Mouse (Mus musculus) forebrain, embryonic 14.5 days (tissue): ENCODE measurements around the gene Sdc3. TPM values are rescaled to one million over a fixed set of nuclear protein-coding genes. Genes with fewer than 3 reads are reported as not detected.

Experiments used
- ATAC-seq: fragments of 200-750 bp; cut with Nextera tagmentation; 2 replicates; pipeline ENCODE4 v1.8.0; 2017; ENCODE audit warnings: mild to moderate bottlenecking, moderate library complexity
- DNase-seq: peaks from one replicate; pipeline ENCODE4 v3.0.0-alpha.2; 2015; ENCODE audit warnings: low spot score
- H3K27ac ChIP-seq: fragments of 300-500 bp; sonication (generic); 2 replicates; pipeline ENCODE4 v1.5.1; 2014; ENCODE audit warnings: low read depth, mild to moderate bottlenecking, control low read depth, low read length, moderate library complexity
- H3K27me3 ChIP-seq: fragments of 300-500 bp; sonication (generic); replicated peaks from 2 replicates; pipeline ENCODE4 v1.6.1; 2014; ENCODE audit warnings: low read length, control low read depth, mixed read lengths; ENCODE audit not compliant: control insufficient read depth, insufficient read depth
- H3K36me3 ChIP-seq: fragments of 300-500 bp; sonication (generic); 2 replicates; pipeline ENCODE4 v1.6.1; 2014; ENCODE audit warnings: low read length, control low read depth; ENCODE audit not compliant: control insufficient read depth, insufficient read depth
- H3K4me1 ChIP-seq: fragments of 300-500 bp; sonication (generic); 2 replicates; pipeline ENCODE4 v1.6.1; 2014; ENCODE audit warnings: antibody characterized with exemption, low read length, control low read depth; ENCODE audit not compliant: control insufficient read depth, insufficient read depth
- H3K4me2 ChIP-seq: fragments of 300-500 bp; sonication (generic); 2 replicates; pipeline ENCODE4 v1.6.1; 2014; ENCODE audit warnings: mild to moderate bottlenecking, control low read depth, low read length
- H3K4me3 ChIP-seq: fragments of 300-500 bp; sonication (generic); 2 replicates; pipeline ENCODE4 v1.5.1; 2014; ENCODE audit warnings: low read depth, low read length, control low read depth
- H3K9ac ChIP-seq: fragments of 300-500 bp; sonication (generic); 2 replicates; pipeline ENCODE4 v1.6.1; 2014; ENCODE audit warnings: mild to moderate bottlenecking, low read length, control low read depth, moderate library complexity
- H3K9me3 ChIP-seq: fragments of 300-500 bp; sonication (generic); replicated peaks from 2 replicates; pipeline ENCODE4 v1.6.1; 2016; ENCODE audit warnings: low read length, control low read depth, mixed read lengths; ENCODE audit not compliant: control insufficient read depth
- WGBS: fragments of 180-500 bp; shearing (Covaris S2); extraction: QIAGEN DNeasy Blood & Tissue Kit; methylation state at CpG from one replicate; pipeline ENCODE4 v1.1.7; 2014; 5-methylcytosine and 5-hydroxymethylcytosine counted together
- polyA plus RNA-seq: library from polyadenylated mRNA; unstranded; fragments of >200 nt; fragmentation: Nextera tagmentation; extraction: Ambion mirVana; gene quantifications from 2 replicates; pipeline ENCODE4 v1.2.1, GENCODE M21; 2014

The Sdc3 gene
- polyA plus RNA-seq, 1 experiment from 2014 or later, result 47.6 TPM

DNA sequence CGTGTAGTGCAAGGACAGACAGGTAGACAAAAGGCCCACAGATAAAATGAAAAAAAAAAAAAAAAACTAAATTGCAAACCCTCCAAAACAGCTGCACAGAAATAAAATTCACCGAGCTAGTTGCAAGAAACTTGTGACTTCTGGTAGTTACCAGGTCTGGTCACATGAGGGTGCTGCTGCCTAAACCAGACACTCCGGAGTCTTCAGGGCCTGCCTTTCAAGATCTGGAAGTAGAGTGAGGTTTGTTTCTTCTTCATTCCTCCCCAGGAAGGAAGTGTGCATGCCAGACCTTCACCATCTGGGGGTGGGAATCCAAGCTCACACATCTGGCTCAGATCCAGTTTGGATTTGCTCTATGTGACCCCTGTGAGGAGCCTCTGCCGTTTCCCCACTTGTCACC, 7.6 kb upstream of the Sdc3 start:
- peaks cover 22% of the 10 kb centered on the region for H3K36me3 ChIP-seq
- WGBS, result 33% methylated on average over 4 of the region's 4 CpGs
- ATAC-seq, result peak; percentile 62; the same call in 1 of the 2 replicates
- no peak overlapping the region for H3K9ac ChIP-seq
- H3K27me3 ChIP-seq, result no peaks in the 10 kb centered on the region
- no peak overlapping the region for H3K27ac ChIP-seq
- no peaks in the 10 kb centered on the region for H3K9me3 ChIP-seq
- DNase-seq, result peak; percentile 78
- no peak overlapping the region for H3K4me2 ChIP-seq
- no peak overlapping the region for H3K4me3 ChIP-seq
- H3K4me1 ChIP-seq, result no peaks in the 10 kb centered on the region

DNA sequence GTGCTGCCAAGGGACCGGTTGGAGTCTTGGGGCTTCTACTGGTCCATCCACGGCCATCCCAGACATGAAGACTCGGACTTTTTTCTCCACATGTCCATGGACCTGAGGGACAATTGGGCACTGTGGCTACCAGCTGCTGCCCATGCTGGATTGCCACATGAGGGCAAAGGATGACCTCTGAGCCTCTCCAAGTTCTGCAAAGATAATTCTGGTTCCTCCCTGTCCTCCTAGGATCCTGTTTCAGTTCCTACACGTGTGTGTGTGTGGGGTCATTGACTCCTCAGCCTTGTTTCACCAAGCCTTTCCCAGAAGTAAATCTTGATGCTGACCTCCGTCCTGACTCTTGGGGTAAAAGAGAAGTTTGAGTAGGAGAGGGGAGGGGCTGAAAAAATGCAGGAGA, 4.8 kb upstream of the Sdc3 start:
- no peak overlapping the region for H3K9ac ChIP-seq
- H3K9me3 ChIP-seq, result no peaks in the 10 kb centered on the region
- no peak overlapping the region for H3K4me2 ChIP-seq
- H3K36me3 ChIP-seq, result no peaks in the 10 kb centered on the region
- H3K27me3 ChIP-seq, result 0 out of 2 replicates have a peak, but pooled peaks cover 4% of the 10 kb centered on the region
- H3K4me1 ChIP-seq, result no peaks in the 10 kb centered on the region
- no peak overlapping the region for H3K27ac ChIP-seq
- ATAC-seq (no peak), DNase-seq (no peak)
- no peak overlapping the region for H3K4me3 ChIP-seq
- WGBS, result 85% methylated on average over 5 of the region's 5 CpGs

DNA sequence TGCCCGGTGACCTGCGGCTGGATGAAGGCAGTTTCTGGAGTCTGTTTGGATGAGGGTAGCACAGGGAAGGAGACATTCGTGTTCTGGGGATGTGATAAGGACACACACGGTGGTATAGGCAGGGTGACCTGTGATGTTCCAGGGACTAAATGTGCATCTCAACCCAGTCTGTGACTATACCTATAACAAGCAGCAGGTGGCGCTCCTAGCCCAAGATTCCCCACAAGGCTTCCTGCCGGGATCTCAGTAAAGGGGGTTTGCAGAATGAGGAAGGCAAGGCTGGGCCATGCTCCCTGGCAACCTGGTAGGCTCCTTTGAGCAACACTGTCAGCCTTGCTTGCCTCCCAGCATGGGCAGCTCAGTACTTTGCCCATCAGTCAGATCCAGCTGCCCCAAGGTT, 2.2 kb upstream of the Sdc3 start:
- Histone ChIP-seq H3K9ac (no peak overlapping the region), H3K9me3 (no peaks in the 10 kb centered on the region), H3K27me3 (0 out of 2 replicates have a peak, but pooled peaks cover 4% of the 10 kb centered on the region), H3K4me3 (no peak overlapping the region), H3K36me3 (no peaks in the 10 kb centered on the region), H3K4me1 (peaks cover 12% of the 10 kb centered on the region), H3K27ac (no peak overlapping the region), H3K4me2 (no peak overlapping the region)
- 10% methylated on average over 6 of the region's 6 CpGs for whole genome bisulfite sequencing
- peak; percentile 24; the same call in 1 of the 2 replicates for ATAC-seq
- peak; percentile 92 for DNase-seq

DNA sequence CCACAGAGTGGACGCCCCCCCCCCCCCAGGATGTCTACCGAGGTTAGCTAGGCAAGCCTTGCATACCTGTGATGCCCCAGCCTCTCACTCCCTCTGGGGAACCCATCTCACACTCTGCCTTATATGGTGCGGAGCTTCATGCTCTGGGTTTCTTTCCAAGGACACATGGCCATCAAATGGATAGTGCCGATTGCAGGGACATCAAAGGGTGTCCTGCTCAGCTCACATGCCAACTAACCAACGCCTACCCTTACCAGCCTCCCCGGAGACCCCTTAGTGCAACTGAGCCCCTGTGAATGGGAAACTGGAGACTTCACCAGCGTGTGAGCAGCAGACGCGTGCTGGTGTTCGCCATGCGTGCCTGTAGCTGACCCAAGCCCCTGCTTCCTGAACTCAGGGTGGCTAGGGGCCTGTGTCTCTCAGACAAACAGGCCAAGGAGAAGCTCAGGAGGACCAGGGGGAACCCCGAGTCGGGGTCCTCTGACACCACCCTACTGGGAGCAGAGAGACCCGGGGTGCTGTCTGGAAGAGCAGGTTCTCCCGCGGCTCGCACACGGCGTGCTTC, 444 bp upstream of the Sdc3 start:
- Histone ChIP-seq H3K9me3 (no peaks in the 10 kb centered on the region), H3K9ac (peak overlapping the region; percentile 99), H3K27ac (peak overlapping the region; percentile 84), H3K4me2 (peak overlapping the region; percentile 87), H3K4me1 (peaks cover 15% of the 10 kb centered on the region), H3K4me3 (peak overlapping the region; percentile 82), H3K36me3 (no peaks in the 10 kb centered on the region), H3K27me3 (0 out of 2 replicates have a peak, but pooled peaks cover 4% of the 10 kb centered on the region)
- ATAC-seq, result peak; percentile 47
- peak; percentile 46 for DNase-seq
- 8% methylated on average over 13 of the region's 19 CpGs for WGBS

DNA sequence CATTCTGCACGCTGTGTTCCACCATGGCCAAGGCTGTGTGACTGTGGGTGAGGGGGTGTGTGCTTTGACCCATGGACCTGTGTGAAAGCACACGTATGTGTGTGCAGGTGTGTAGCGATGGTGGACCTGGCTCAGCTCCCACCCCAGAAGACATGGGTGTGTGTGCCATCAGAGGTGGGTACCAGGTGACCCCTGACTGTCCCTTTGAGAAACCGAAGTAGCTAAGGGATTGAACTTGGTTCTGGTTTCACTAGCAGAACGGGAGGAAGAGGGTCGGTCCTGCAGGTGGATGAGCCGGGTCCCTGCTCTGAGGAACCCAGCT, 804 bp downstream of the Sdc3 start:
- H3K4me2 ChIP-seq, result peak overlapping the region; percentile 87
- 0 out of 2 replicates have a peak overlapping the region, but pooled peaks have one; percentile 84 for H3K27ac ChIP-seq
- H3K27me3 ChIP-seq, result 0 out of 2 replicates have a peak, but pooled peaks cover 4% of the 10 kb centered on the region
- peak overlapping the region; percentile 82 for H3K4me3 ChIP-seq
- peaks cover 15% of the 10 kb centered on the region for H3K4me1 ChIP-seq
- peak overlapping the region; percentile 99 for H3K9ac ChIP-seq
- no peak for DNase-seq
- H3K9me3 ChIP-seq, result no peaks in the 10 kb centered on the region
- H3K36me3 ChIP-seq, result no peaks in the 10 kb centered on the region
- WGBS, result 54% methylated on average over 7 of the region's 7 CpGs
- ATAC-seq, result no peak

DNA sequence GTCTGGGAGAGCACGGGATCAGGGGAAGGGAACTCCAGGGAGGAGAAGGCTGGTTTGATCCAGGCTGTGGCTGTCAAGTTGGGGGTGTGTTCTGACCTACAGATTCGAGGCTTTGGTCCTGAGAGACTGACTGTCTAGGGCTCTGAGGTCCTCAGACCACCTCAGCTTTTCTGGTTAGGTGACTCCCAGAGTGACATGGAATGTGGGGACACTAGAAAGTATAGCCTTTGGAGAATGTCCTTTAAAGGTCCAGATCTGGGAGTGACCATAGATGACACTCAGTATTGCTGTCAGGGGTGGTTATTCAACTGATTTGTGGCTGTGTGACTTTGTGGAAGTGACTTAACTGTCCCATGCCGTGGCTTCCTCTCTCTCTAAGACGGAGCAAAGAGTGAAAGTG, 2.4 kb downstream of the Sdc3 start:
- Histone ChIP-seq H3K9ac (0 out of 2 replicates have a peak overlapping the region, but pooled peaks have one; percentile 17), H3K27ac (no peak overlapping the region), H3K4me2 (peak overlapping the region; percentile 87), H3K36me3 (no peaks in the 10 kb centered on the region), H3K4me1 (peaks cover 28% of the 10 kb centered on the region), H3K9me3 (no peaks in the 10 kb centered on the region), H3K4me3 (peak overlapping the region; percentile 11; the same call in 1 of the 2 replicates), H3K27me3 (0 out of 2 replicates have a peak, but pooled peaks cover 4% of the 10 kb centered on the region)
- DNase-seq, result no peak
- ATAC-seq, result no peak
- 74% methylated on average over 4 of the region's 4 CpGs for WGBS

DNA sequence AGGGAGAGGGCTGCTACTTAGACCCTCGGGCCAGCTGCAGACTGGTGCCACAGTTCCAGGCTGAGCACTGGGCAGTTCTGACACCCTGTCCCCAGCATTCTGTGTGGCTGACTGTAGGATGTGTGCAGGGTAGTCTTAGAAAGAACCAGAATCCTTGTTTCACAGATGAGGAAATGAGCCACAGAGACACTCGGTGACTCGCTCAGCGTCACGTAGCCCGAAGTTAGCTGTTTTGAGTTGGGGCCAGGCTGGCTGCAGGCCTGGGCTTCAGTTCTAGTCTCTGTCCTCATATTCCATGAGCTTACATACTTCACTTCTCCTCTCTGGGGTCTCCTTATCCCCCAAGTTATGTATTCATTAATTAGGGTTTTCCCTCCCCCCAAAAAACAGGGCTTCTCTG, 3.6 kb downstream of the Sdc3 start:
- Histone ChIP-seq H3K4me3 (no peak overlapping the region), H3K4me2 (no peak overlapping the region), H3K9ac (no peak overlapping the region), H3K36me3 (no peaks in the 10 kb centered on the region), H3K27me3 (0 out of 2 replicates have a peak, but pooled peaks cover 4% of the 10 kb centered on the region), H3K4me1 (peaks cover 28% of the 10 kb centered on the region), H3K9me3 (no peaks in the 10 kb centered on the region), H3K27ac (no peak overlapping the region)
- no peak for DNase-seq
- ATAC-seq, result no peak
- WGBS, result 79% methylated on average over 6 of the region's 6 CpGs

DNA sequence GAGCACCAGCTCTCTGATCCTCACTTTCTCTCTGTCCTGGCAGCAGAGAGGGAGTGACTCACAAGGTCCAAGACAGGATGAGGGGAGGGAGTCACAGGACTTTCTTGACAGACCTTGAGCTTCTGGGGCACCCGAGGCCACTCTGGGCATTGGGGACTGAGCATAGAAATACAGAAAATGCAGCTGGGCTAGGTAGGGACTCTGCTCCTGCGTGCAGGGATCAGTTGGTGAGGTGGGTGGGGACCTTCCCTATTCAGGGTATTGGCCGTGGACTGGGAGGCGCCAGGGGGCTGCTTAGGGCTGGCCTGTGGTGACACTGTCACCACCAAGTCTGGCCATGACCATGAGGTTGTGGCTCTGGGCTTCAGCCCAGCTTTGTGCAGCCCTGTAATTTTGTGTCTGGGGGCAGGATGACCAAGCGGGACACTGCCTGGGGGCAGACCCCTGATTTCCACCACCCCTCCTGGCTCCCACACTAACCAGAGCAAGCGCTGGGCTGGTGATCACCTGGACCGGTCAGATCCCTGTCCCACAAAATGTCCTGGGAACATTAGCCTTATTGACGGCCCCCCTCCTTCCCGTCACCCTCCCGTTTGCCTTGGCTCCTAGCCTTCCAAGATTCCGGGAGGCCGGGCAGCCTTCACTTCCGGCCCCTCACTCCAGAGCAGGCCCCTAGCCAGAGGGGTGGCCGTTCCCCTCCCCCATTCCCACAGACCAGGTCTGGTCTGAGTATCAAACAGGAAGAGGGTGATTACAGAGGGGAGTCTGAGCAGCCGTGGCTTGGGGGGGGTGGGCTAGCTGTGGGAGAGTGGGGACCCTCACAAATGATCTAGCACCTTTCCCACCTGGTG, 5.1 kb downstream of the Sdc3 start:
- H3K36me3 ChIP-seq, result no peaks in the 10 kb centered on the region
- no peaks in the 10 kb centered on the region for H3K27me3 ChIP-seq
- ATAC-seq (no peak), DNase-seq (no peak)
- H3K4me1 ChIP-seq, result peaks cover 36% of the 10 kb centered on the region
- H3K9ac ChIP-seq, result no peak overlapping the region
- H3K4me3 ChIP-seq, result no peak overlapping the region
- 43% methylated on average over 15 of the region's 15 CpGs for WGBS
- H3K4me2 ChIP-seq, result no peak overlapping the region
- no peaks in the 10 kb centered on the region for H3K9me3 ChIP-seq
- no peak overlapping the region for H3K27ac ChIP-seq

DNA sequence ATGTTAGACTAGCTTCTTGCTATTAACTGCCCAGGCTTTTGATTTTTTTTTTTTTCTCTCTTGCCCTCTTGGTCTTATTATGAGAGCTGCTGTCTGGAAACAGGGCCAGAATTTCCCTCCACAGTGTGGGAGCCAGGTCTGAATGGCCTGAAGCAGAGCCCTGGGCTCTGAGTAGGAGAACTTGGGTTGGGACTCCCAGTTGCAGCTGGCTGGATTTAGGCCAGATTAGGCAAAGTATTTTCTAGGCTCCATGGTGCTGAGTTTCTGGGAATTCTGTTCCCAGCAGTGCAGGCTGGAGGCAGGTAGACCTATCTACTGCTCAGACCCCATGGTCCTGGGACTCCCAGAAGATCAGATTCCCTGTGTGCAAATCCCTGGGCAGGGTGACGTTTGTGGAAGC, 6.1 kb downstream of the Sdc3 start:
- Histone ChIP-seq H3K27me3 (no peaks in the 10 kb centered on the region), H3K4me3 (no peak overlapping the region), H3K4me2 (no peak overlapping the region), H3K9ac (no peak overlapping the region), H3K36me3 (no peaks in the 10 kb centered on the region), H3K9me3 (no peaks in the 10 kb centered on the region), H3K4me1 (peaks cover 36% of the 10 kb centered on the region), H3K27ac (no peak overlapping the region)
- ATAC-seq, result no peak
- DNase-seq, result no peak
- WGBS, result 67% methylated on average over 1 of the region's 1 CpGs
